Mouse (Mus musculus): ENCODE measurements around the gene Traf3ip2.

The Traf3ip2 gene

GRCm38 (mm10) chr10:39612633-39612988, at the start of gene Traf3ip2:
Gene Traf3ip2 (plus strand): TSS chr10:39612934.
- no peak for DNase-seq (ENCODE audit: low spot score in 2 of 2)

GRCm38 (mm10) chr10:39563552-39564223, 49.0 kb upstream of the Traf3ip2 start:
- no peak for DNase-seq (ENCODE audit: low spot score in 2 of 2)

GRCm38 (mm10) chr10:39566901-39567300, 45.8 kb upstream of the Traf3ip2 start:
- DNase-seq (ENCODE audit: low spot score in 2 of 2), result no peak

- no peak for DNase-seq (ENCODE audit: low spot score in 2 of 2)
Observed at GRCm38 (mm10) chr10:39568991-39569390, 43.7 kb upstream of the Traf3ip2 start.

- DNase-seq (ENCODE audit: low spot score in 2 of 2), result no peak
Observed at GRCm38 (mm10) chr10:39571011-39571410, 41.7 kb upstream of the Traf3ip2 start.

- DNase-seq (ENCODE audit: low spot score in 2 of 2), result no peak
Observed at GRCm38 (mm10) chr10:39572050-39572671, 40.6 kb upstream of the Traf3ip2 start.

- no peak for DNase-seq (ENCODE audit: low spot score in 2 of 2)
Observed at GRCm38 (mm10) chr10:39572672-39573051, 40.1 kb upstream of the Traf3ip2 start.

- no peak for DNase-seq (ENCODE audit: low spot score in 2 of 2)
Observed at GRCm38 (mm10) chr10:39576466-39576865, 36.3 kb upstream of the Traf3ip2 start.

GRCm38 (mm10) chr10:39580477-39580876, 32.3 kb upstream of the Traf3ip2 start:
- no peak for DNase-seq (ENCODE audit: low spot score in 2 of 2)

- no peak for DNase-seq (ENCODE audit: low spot score in 2 of 2)
Observed at GRCm38 (mm10) chr10:39582385-39582784, 30.3 kb upstream of the Traf3ip2 start.

- DNase-seq (ENCODE audit: low spot score in 2 of 2), result no peak
Observed at GRCm38 (mm10) chr10:39583718-39584117, 29.0 kb upstream of the Traf3ip2 start.

- no peak for DNase-seq (ENCODE audit: low spot score in 2 of 2)
Observed at GRCm38 (mm10) chr10:39587290-39587925, 25.3 kb upstream of the Traf3ip2 start.

- no peak for DNase-seq (ENCODE audit: low spot score in 2 of 2)
Observed at GRCm38 (mm10) chr10:39587973-39588746, 24.6 kb upstream of the Traf3ip2 start.

- no peak for DNase-seq (ENCODE audit: low spot score in 2 of 2)
Observed at GRCm38 (mm10) chr10:39589765-39590546, 22.8 kb upstream of the Traf3ip2 start.

- no peak for DNase-seq (ENCODE audit: low spot score in 2 of 2)
Observed at GRCm38 (mm10) chr10:39590629-39591028, 22.1 kb upstream of the Traf3ip2 start.

- no peak for DNase-seq (ENCODE audit: low spot score in 2 of 2)
Observed at GRCm38 (mm10) chr10:39592501-39592900, 20.2 kb upstream of the Traf3ip2 start.

GRCm38 (mm10) chr10:39594716-39595115, 18.0 kb upstream of the Traf3ip2 start:
- no peak for DNase-seq (ENCODE audit: low spot score in 2 of 2)

GRCm38 (mm10) chr10:39595862-39596261, 16.9 kb upstream of the Traf3ip2 start:
- DNase-seq (ENCODE audit: low spot score in 2 of 2), result no peak

GRCm38 (mm10) chr10:39597116-39597791, 15.5 kb upstream of the Traf3ip2 start:
- DNase-seq (ENCODE audit: low spot score in 2 of 2), result no peak

GRCm38 (mm10) chr10:39597792-39598183, 14.9 kb upstream of the Traf3ip2 start:
- DNase-seq (ENCODE audit: low spot score in 2 of 2), result no peak

GRCm38 (mm10) chr10:39599601-39600000, 13.1 kb upstream of the Traf3ip2 start:
- no peak for DNase-seq (ENCODE audit: low spot score in 2 of 2)

Measured in spleen, postnatal 14 days (tissue).